Mouse (Mus musculus) C2C12 (cell line): ENCODE measurements around the gene Bcr.

Experiments used
- CTCF ChIP-seq: IDR thresholded peaks from one replicate; pipeline ENCODE4 v1.5.1; 2011; ENCODE audit not compliant: control insufficient read depth, insufficient read depth, insufficient read length
- MYOG ChIP-seq: IDR thresholded peaks from one replicate; pipeline ENCODE4 v1.6.1; 2011; ENCODE audit not compliant: control insufficient read depth, insufficient read length; ENCODE audit errors: extremely low read depth

DNA sequence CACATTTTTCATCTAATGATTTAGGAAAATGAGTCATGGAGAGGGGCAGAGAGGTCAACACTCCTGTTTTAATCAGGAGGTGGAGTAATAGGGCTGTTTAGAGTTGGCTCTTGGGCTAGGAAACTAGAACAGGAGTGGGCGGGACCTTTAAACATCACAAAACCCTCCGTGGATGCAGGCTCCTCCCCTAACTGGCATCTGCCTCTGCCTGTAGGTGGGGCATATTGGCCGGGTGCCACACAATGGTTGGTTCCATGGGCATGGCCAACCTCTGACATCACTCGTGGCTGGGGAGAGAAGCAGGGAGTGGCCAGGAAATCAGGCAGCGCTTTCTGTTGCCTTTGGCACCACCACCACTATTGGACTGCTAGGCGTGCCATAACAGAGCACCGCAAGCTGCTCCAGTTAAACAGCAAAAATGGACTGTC, 68.9 kb downstream of the Bcr start:
- TF ChIP-seq MYOG (no peak), CTCF (no peak)
